Mouse (Mus musculus) lung, embryonic 14.5 days (tissue): ENCODE measurements around the gene Ephb1. TPM values are rescaled to one million over a fixed set of nuclear protein-coding genes. Genes with fewer than 3 reads are reported as not detected.

Experiments used
- ATAC-seq: fragments of 200-750 bp; cut with Nextera tagmentation; 2 replicates; pipeline ENCODE4 v1.8.0; 2017; ENCODE audit warnings: mild to moderate bottlenecking, moderate TSS enrichment, moderate library complexity; ENCODE audit not compliant: insufficient read depth
- DNase-seq: peaks from one replicate; pipeline ENCODE4 v3.0.0-alpha.2; 2015
- H3K27ac ChIP-seq: fragments of 300-500 bp; sonication (generic); 2 replicates; pipeline ENCODE4 v1.5.1; 2014; ENCODE audit warnings: low read depth, mild to moderate bottlenecking, moderate library complexity
- H3K27me3 ChIP-seq: fragments of 300-500 bp; sonication (generic); 2 replicates; pipeline ENCODE4 v1.6.1; 2014; ENCODE audit warnings: low read length, control low read depth; ENCODE audit not compliant: insufficient read depth
- H3K36me3 ChIP-seq: fragments of 300-500 bp; sonication (generic); 2 replicates; pipeline ENCODE4 v1.6.1; 2014; ENCODE audit warnings: control low read depth; ENCODE audit not compliant: insufficient read depth
- H3K4me1 ChIP-seq: fragments of 300-500 bp; sonication (generic); 2 replicates; pipeline ENCODE4 v1.6.1; 2014; ENCODE audit warnings: antibody characterized with exemption, control low read depth; ENCODE audit not compliant: insufficient read depth
- H3K4me2 ChIP-seq: fragments of 300-500 bp; sonication (generic); 2 replicates; pipeline ENCODE4 v1.6.1; 2014; ENCODE audit warnings: mild to moderate bottlenecking
- H3K4me3 ChIP-seq: fragments of 300-500 bp; sonication (generic); 2 replicates; pipeline ENCODE4 v1.5.1; 2014; ENCODE audit warnings: low read depth, low read length
- H3K9ac ChIP-seq: fragments of 300-500 bp; sonication (generic); 2 replicates; pipeline ENCODE4 v1.6.1; 2014
- H3K9me3 ChIP-seq: fragments of 300-500 bp; sonication (generic); 2 replicates; pipeline ENCODE4 v1.6.1; 2016; ENCODE audit warnings: low read depth, low read length, control low read depth
- CTCF ChIP-seq: IDR thresholded peaks from 2 replicates; pipeline ENCODE4 v1.5.1; 2016; ENCODE audit warnings: antibody characterized with exemption, low read depth
- WGBS: fragments of 180-500 bp; shearing (Covaris S2); extraction: QIAGEN DNeasy Blood & Tissue Kit; methylation state at CpG from one replicate; pipeline ENCODE4 v1.1.7; 2014; 5-methylcytosine and 5-hydroxymethylcytosine counted together
- polyA plus RNA-seq: library from polyadenylated mRNA; unstranded; fragments of >200 nt; fragmentation: Nextera tagmentation; extraction: Ambion mirVana; gene quantifications from 2 replicates; pipeline ENCODE4 v1.2.1, GENCODE M21; 2014

Ephb1 gene
- polyA plus RNA-seq, 1 experiment from 2014 or later, result 1.6 TPM

- Histone ChIP-seq H3K27me3 (no peaks in the 10 kb centered on the region), H3K36me3 (no peaks in the 10 kb centered on the region), H3K9me3 (no peaks in the 10 kb centered on the region), H3K4me3 (no peak overlapping the region), H3K4me1 (peaks cover 4% of the 10 kb centered on the region; the same call in 1 of the 2 replicates), H3K27ac (no peak overlapping the region), H3K9ac (no peak overlapping the region), H3K4me2 (no peak overlapping the region)
- peak; percentile 70; the same call in 1 of the 2 replicates for ATAC-seq
- WGBS, result 35% methylated on average over 5 of the region's 5 CpGs
- TF ChIP-seq CTCF, result no peak
- peak; percentile 70 for DNase-seq
Observed at GRCm38 (mm10) chr9:102002920-102003319, 351.6 kb downstream of the Ephb1 start.

- DNase-seq (no peak), ATAC-seq (no peak)
- H3K36me3 ChIP-seq, result no peaks in the 10 kb centered on the region
- no peak overlapping the region for H3K4me3 ChIP-seq
- H3K9ac ChIP-seq, result no peak overlapping the region
- WGBS, result 63% methylated on average over 10 of the region's 10 CpGs
- no peaks in the 10 kb centered on the region for H3K27me3 ChIP-seq
- no peaks in the 10 kb centered on the region for H3K9me3 ChIP-seq
- H3K4me2 ChIP-seq, result no peak overlapping the region
- no peak for TF ChIP-seq CTCF
- peaks cover 4% of the 10 kb centered on the region; the same call in 1 of the 2 replicates for H3K4me1 ChIP-seq
- no peak overlapping the region for H3K27ac ChIP-seq
Observed at GRCm38 (mm10) chr9:102002186-102002585, 352.3 kb downstream of the Ephb1 start.

GRCm38 (mm10) chr9:102001633-102002165 lies 352.8 kb downstream of the Ephb1 start:
- ATAC-seq (no peak), DNase-seq (no peak)
- Histone ChIP-seq H3K9me3 (no peaks in the 10 kb centered on the region), H3K36me3 (no peaks in the 10 kb centered on the region), H3K4me1 (peaks cover 4% of the 10 kb centered on the region; the same call in 1 of the 2 replicates), H3K4me2 (no peak overlapping the region), H3K9ac (no peak overlapping the region), H3K27ac (no peak overlapping the region), H3K4me3 (no peak overlapping the region), H3K27me3 (no peaks in the 10 kb centered on the region)
- no peak for TF ChIP-seq CTCF
- 86% methylated on average over 11 of the region's 11 CpGs for WGBS

GRCm38 (mm10) chr9:101999690-102000089 lies 354.8 kb downstream of the Ephb1 start:
- ATAC-seq, result no peak
- Histone ChIP-seq H3K9ac (no peak overlapping the region), H3K27ac (no peak overlapping the region), H3K4me1 (no peaks in the 10 kb centered on the region; the same call in 1 of the 2 replicates), H3K36me3 (no peaks in the 10 kb centered on the region), H3K9me3 (no peaks in the 10 kb centered on the region), H3K4me2 (no peak overlapping the region), H3K4me3 (no peak overlapping the region), H3K27me3 (no peaks in the 10 kb centered on the region)
- 57% methylated on average over 4 of the region's 4 CpGs for WGBS
- TF ChIP-seq CTCF, result no peak
- DNase-seq, result no peak

DNA sequence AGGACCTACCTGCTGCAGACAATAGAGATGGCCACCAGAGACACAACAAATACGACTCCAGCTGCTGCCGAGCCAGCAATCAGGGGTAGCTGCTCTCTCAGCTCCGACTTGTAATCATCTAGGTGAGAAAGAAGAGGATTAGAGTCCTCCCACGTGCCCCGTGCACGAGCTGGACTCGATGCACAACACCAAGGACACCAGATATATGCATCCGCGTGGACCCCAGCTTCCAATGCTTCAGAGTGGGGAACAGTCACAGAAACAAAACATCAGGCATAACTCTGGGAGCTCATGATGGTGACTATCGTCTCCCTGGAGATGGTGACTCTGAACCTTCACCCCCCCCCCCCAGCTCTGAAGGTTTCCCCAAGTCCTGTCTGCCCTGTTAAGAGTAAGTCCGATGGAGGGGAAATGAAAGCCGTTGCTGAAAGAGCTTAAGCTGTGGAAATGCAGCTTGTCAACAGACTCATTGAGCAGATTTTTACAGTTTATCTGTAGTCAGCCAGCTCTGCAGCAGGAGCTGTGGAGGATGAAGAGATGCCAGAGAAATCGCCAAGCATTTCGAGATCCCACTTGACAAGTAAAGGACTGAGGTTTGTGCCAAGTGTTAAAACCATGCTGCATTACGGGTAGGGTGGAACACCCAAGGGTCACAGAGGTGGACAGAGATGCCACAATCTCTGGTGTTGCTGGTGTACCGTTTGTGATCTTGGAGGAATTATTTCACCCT lies 357.6 kb downstream of the Ephb1 start:
- H3K4me1 ChIP-seq, result no peaks in the 10 kb centered on the region
- DNase-seq, result peak; percentile 31
- H3K27ac ChIP-seq, result no peak overlapping the region
- no peaks in the 10 kb centered on the region for H3K27me3 ChIP-seq
- 48% methylated on average over 16 of the region's 16 CpGs for WGBS
- H3K36me3 ChIP-seq, result no peaks in the 10 kb centered on the region
- TF ChIP-seq CTCF, result no peak
- no peak overlapping the region for H3K4me2 ChIP-seq
- H3K9me3 ChIP-seq, result no peaks in the 10 kb centered on the region
- H3K9ac ChIP-seq, result no peak overlapping the region
- no peak overlapping the region for H3K4me3 ChIP-seq
- no peak for ATAC-seq

DNA sequence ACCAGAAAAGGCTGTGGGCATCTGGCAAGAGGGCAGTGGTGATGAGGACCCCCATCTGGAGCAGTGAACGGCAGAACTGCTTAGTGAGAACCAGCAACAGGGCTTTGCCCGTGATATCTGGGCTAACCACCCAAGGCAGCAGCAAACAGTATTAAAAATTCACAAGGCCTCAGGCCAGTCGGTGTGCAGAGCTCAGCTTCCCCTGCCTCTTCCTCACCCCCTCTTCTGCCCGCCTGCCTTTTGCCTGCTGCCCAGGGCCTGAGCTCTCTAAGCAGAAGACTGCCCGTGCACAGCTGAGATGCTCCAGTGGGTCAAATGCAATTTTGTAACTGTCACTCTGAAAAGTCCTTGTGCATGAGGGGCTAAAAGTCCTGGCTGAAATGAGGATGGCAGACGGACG lies 358.3 kb downstream of the Ephb1 start:
- Histone ChIP-seq H3K4me1 (no peaks in the 10 kb centered on the region), H3K27me3 (no peaks in the 10 kb centered on the region), H3K4me3 (no peak overlapping the region), H3K9ac (no peak overlapping the region), H3K9me3 (no peaks in the 10 kb centered on the region), H3K4me2 (no peak overlapping the region), H3K27ac (no peak overlapping the region), H3K36me3 (no peaks in the 10 kb centered on the region)
- no peak for DNase-seq
- TF ChIP-seq CTCF, result no peak
- WGBS, result 61% methylated on average over 7 of the region's 7 CpGs
- no peak for ATAC-seq

GRCm38 (mm10) chr9:101995423-101996156 lies 358.9 kb downstream of the Ephb1 start:
- Histone ChIP-seq H3K27ac (no peak overlapping the region), H3K9ac (no peak overlapping the region), H3K27me3 (no peaks in the 10 kb centered on the region), H3K4me2 (no peak overlapping the region), H3K4me1 (no peaks in the 10 kb centered on the region), H3K36me3 (no peaks in the 10 kb centered on the region), H3K4me3 (no peak overlapping the region), H3K9me3 (no peaks in the 10 kb centered on the region)
- DNase-seq (no peak), ATAC-seq (no peak; the same call in 1 of the 2 replicates)
- WGBS, result 32% methylated on average over 10 of the region's 10 CpGs
- TF ChIP-seq CTCF, result no peak
